Mouse (Mus musculus) left cerebral cortex, postnatal 25 days (tissue): ENCODE measurements around the gene Gmeb1. TPM values are rescaled to one million over a fixed set of nuclear protein-coding genes. Genes with fewer than 3 reads are reported as not detected.

Experiments
- DNase-seq, 2 experiments: peaks; one replicate each; pipeline ENCODE4 v3.0.0; 2022; ENCODE audit warnings: low spot score in 2 of 2, mixed read lengths in 1 of 2
- intact Hi-C: fragments of 180-260 bp; cut with DNase I; formaldehyde crosslinking; loops from one replicate; pipeline ENCODE4 v1.15.1; 2025
- microRNA-seq, 2 experiments: library from miRNA; unstranded; fragments of <30 nt; microRNA quantifications; one replicate each; pipeline ENCODE4 v1.2.0; 2022
- total RNA-seq, 2 experiments: library from RNA; stranded (reverse); gene quantifications; 2 replicates each; pipeline ENCODE4 v1.2.3; 2021

Gmeb1 gene
- total RNA-seq, 2 experiments from 2014 or later: 25.2 to 26.2 TPM

GRCm38 (mm10) chr4:132187826-132188401 lies 73.5 kb downstream of the Gmeb1 start:
- no peak for DNase-seq
- intact Hi-C loops: no loop called here

GRCm38 (mm10) chr4:132183162-132183561 lies 78.2 kb downstream of the Gmeb1 start:
- DNase-seq: no peak
- intact Hi-C loops: loop anchor here (5.0 kb wide), 1 partner anchor 321 kb away; no protein-coding TSS in a partner anchor

GRCm38 (mm10) chr4:132181721-132182658 lies 79.4 kb downstream of the Gmeb1 start:
- DNase-seq: no peak
- intact Hi-C loops: loop anchor here (5.0 kb wide), 1 partner anchor 320 kb away; no protein-coding TSS in a partner anchor

- DNase-seq: peak in 1 of 2 experiments; percentile 44
- intact Hi-C loops: loop anchor here (5.0 kb wide), 1 partner anchor 318 kb away; no protein-coding TSS in a partner anchor
Observed at GRCm38 (mm10) chr4:132180710-132181109, 80.7 kb downstream of the Gmeb1 start.

- intact Hi-C loops: loop anchor here (1.0 to 5.0 kb wide), 2 partner anchors 89 to 201 kb away; no protein-coding TSS in a partner anchor
- peak; percentile 77 for DNase-seq
Observed at GRCm38 (mm10) chr4:132178630-132179059, 82.8 kb downstream of the Gmeb1 start.

- no peak for DNase-seq
- intact Hi-C loops: loop anchor here (5.0 kb wide), 1 partner anchor 199 kb away; no protein-coding TSS in a partner anchor
Observed at GRCm38 (mm10) chr4:132176474-132176873, 84.9 kb downstream of the Gmeb1 start.

Small RNAs within 50 kb of the gene (microRNA-seq; reads per million reads assigned to microRNA genes)
- gene Gm22033: 0 reads per million in 2 experiments

Other genes starting within 250 kb of the Gmeb1 start
- not detected for gene Gm10300, start 186.9 kb downstream of the Gmeb1 start, total RNA-seq
- 10 to 100 TPM; 32.5 to 42.7 TPM for gene Epb41, start 186.3 kb downstream of the Gmeb1 start, total RNA-seq
- 10 to 100 TPM; 16.7 to 16.9 TPM for gene Oprd1, start 117.1 kb downstream of the Gmeb1 start, total RNA-seq
- gene Ythdf2, start 49.3 kb downstream of the Gmeb1 start, total RNA-seq: 10 to 100 TPM; 45.4 to 46.3 TPM
- gene Taf12, start 12.8 kb upstream of the Gmeb1 start, total RNA-seq: 10 to 100 TPM; 19.2 to 22.5 TPM
- gene Rab42, start 41.8 kb upstream of the Gmeb1 start, total RNA-seq: 1 to 10 TPM; 1.2 to 1.5 TPM
- 10 to 100 TPM; 18.0 to 22.2 TPM for gene Trnau1ap, start 67.9 kb upstream of the Gmeb1 start, total RNA-seq
- 10 to 100 TPM; 12.8 to 14.8 TPM for gene Rcc1, start 92.0 kb upstream of the Gmeb1 start, total RNA-seq
- 10 to 100 TPM in 1 of 2 experiments, 1 to 10 TPM in 1; 8.3 to 11.3 TPM for gene Phactr4, start 160.9 kb upstream of the Gmeb1 start, total RNA-seq
- gene Med18, start 202.3 kb upstream of the Gmeb1 start, total RNA-seq: 10 to 100 TPM in 1 of 2 experiments, 1 to 10 TPM in 1; 8.5 to 10.8 TPM
- gene Sesn2, start 248.9 kb upstream of the Gmeb1 start, total RNA-seq: 10 to 100 TPM in 1 of 2 experiments, 1 to 10 TPM in 1; 9.5 to 10.2 TPM